Mouse (Mus musculus) embryonic fibroblast, embryonic 13.5 days (primary cell): Measurements from ENCODE around the gene Cit. TPM values are rescaled to one million over a fixed set of nuclear protein-coding genes. Genes with fewer than 3 reads are reported as not detected.

Experiments
- H3K27ac ChIP-seq: 2 replicates; pipeline ENCODE4 v1.5.1; 2012; ENCODE audit warnings: low read length, control low read depth, inconsistent platforms; ENCODE audit not compliant: insufficient read depth
- H3K4me1 ChIP-seq: 2 replicates; pipeline ENCODE4 v1.6.1; 2011; ENCODE audit warnings: low read length; ENCODE audit not compliant: control insufficient read depth, insufficient read depth
- H3K4me3 ChIP-seq: 2 replicates; pipeline ENCODE4 v1.5.1; 2011; ENCODE audit warnings: mild to moderate bottlenecking, control low read depth, low read length; ENCODE audit not compliant: insufficient read depth
- CTCF ChIP-seq: IDR thresholded peaks from 2 replicates; pipeline ENCODE4 v1.5.1; 2011; ENCODE audit warnings: mild to moderate bottlenecking, control low read depth, low read length, moderate library complexity, borderline replicate concordance; ENCODE audit not compliant: insufficient read depth
- POLR2A ChIP-seq: IDR thresholded peaks from 2 replicates; pipeline ENCODE4 v1.6.1; 2011; ENCODE audit warnings: low read depth, mild to moderate bottlenecking, control low read depth, low read length, moderate library complexity
- polyA plus RNA-seq: library from polyadenylated mRNA; stranded (reverse); fragments of >200 nt; gene quantifications from 2 replicates; pipeline ENCODE4 v1.2.4, GENCODE M21; 2011; ENCODE audit warnings: low read depth; ENCODE audit not compliant: missing spikeins, insufficient read length

Gene Cit
- polyA plus RNA-seq, 1 experiment, result 14.3 TPM

- TF ChIP-seq CTCF, result peak; percentile 71
- TF ChIP-seq POLR2A, result peak; percentile 82
- H3K27ac ChIP-seq, result peak within 1 kb of the TSS; percentile 59
- peak within 1 kb of the TSS; percentile 94 for H3K4me3 ChIP-seq
- H3K4me1 ChIP-seq, result no peaks in the 10 kb centered on the region
Measured at GRCm38 (mm10) chr5:116024327-116024739, 179.3 kb downstream of the Cit start, which contains the start of gene Prkab1. TSS of gene Prkab1 (minus strand) at chr5:116024508.

GRCm38 (mm10) chr5:116026107-116026506 lies 181.0 kb downstream of the Cit start:
- Histone ChIP-seq H3K4me3 (no peak overlapping the region), H3K4me1 (no peaks in the 10 kb centered on the region), H3K27ac (no peak overlapping the region)
- no peak for TF ChIP-seq POLR2A
- no peak for TF ChIP-seq CTCF

- no peak overlapping the region for H3K27ac ChIP-seq
- no peak overlapping the region for H3K4me3 ChIP-seq
- no peaks in the 10 kb centered on the region for H3K4me1 ChIP-seq
- TF ChIP-seq CTCF (no peak), POLR2A (no peak)
Measured at GRCm38 (mm10) chr5:116026561-116026960, 181.5 kb downstream of the Cit start.

GRCm38 (mm10) chr5:116029071-116029470 lies 184.0 kb downstream of the Cit start:
- Histone ChIP-seq H3K27ac (no peak overlapping the region), H3K4me3 (no peak overlapping the region), H3K4me1 (no peaks in the 10 kb centered on the region)
- TF ChIP-seq CTCF, result no peak
- no peak for TF ChIP-seq POLR2A

- TF ChIP-seq POLR2A, result no peak
- Histone ChIP-seq H3K4me1 (no peaks in the 10 kb centered on the region), H3K27ac (no peak overlapping the region), H3K4me3 (no peak overlapping the region)
Measured at GRCm38 (mm10) chr5:116030566-116031189, 185.6 kb downstream of the Cit start.

- Histone ChIP-seq H3K27ac (no peak overlapping the region), H3K4me1 (no peaks in the 10 kb centered on the region), H3K4me3 (no peak overlapping the region)
- TF ChIP-seq CTCF, result peak; percentile 66
- TF ChIP-seq POLR2A, result no peak
Measured at GRCm38 (mm10) chr5:116031190-116031577, 186.1 kb downstream of the Cit start.

- Histone ChIP-seq H3K4me3 (no peak overlapping the region), H3K27ac (no peak overlapping the region), H3K4me1 (no peaks in the 10 kb centered on the region)
- TF ChIP-seq CTCF (no peak), POLR2A (no peak)
Measured at GRCm38 (mm10) chr5:116036465-116036864, 191.4 kb downstream of the Cit start.

- no peak for TF ChIP-seq CTCF
- H3K4me3 ChIP-seq, result no peak overlapping the region
- H3K27ac ChIP-seq, result no peak overlapping the region
- no peaks in the 10 kb centered on the region for H3K4me1 ChIP-seq
Measured at GRCm38 (mm10) chr5:116037731-116038130, 192.7 kb downstream of the Cit start.

- no peaks in the 10 kb centered on the region for H3K4me1 ChIP-seq
- H3K4me3 ChIP-seq, result no peak overlapping the region
- no peak for TF ChIP-seq CTCF
- no peak for TF ChIP-seq POLR2A
- no peak overlapping the region for H3K27ac ChIP-seq
Measured at GRCm38 (mm10) chr5:116039706-116040105, 194.6 kb downstream of the Cit start.

GRCm38 (mm10) chr5:116042241-116042640 lies 197.2 kb downstream of the Cit start:
- no peaks in the 10 kb centered on the region for H3K4me1 ChIP-seq
- H3K4me3 ChIP-seq, result no peak overlapping the region
- H3K27ac ChIP-seq, result no peak overlapping the region
- no peak for TF ChIP-seq POLR2A
- TF ChIP-seq CTCF, result no peak

- Histone ChIP-seq H3K27ac (no peak overlapping the region), H3K4me1 (no peaks in the 10 kb centered on the region), H3K4me3 (no peak overlapping the region)
- TF ChIP-seq CTCF (no peak), POLR2A (no peak)
Measured at GRCm38 (mm10) chr5:116045581-116045980, 200.5 kb downstream of the Cit start.
